Mouse (Mus musculus) bone marrow, adult 2 months (tissue): ENCODE results near the gene Sema3e.

Source experiments
- CTCF ChIP-seq: fragments of 200-500 bp; IDR thresholded peaks from 2 replicates; pipeline ENCODE4 v1.5.1; 2011; ENCODE audit warnings: low read length, control low read depth; ENCODE audit not compliant: control insufficient read depth, insufficient read depth
- POLR2A ChIP-seq: fragments of 200-500 bp; IDR thresholded peaks from 2 replicates; pipeline ENCODE4 v1.6.1; 2011; ENCODE audit warnings: low read depth, mild to moderate bottlenecking, control low read depth, low read length, borderline replicate concordance; ENCODE audit not compliant: control insufficient read depth

GRCm38 (mm10) chr5:14231027-14231426 is 206.0 kb downstream of the Sema3e start:
- no peak for TF ChIP-seq CTCF
- no peak for TF ChIP-seq POLR2A
